Mouse (Mus musculus) yolk sac, embryonic 10.5 days (tissue): ENCODE measurements around the gene Atf7.

ENCODE experiments used
- DNase-seq: peaks from one replicate; pipeline ENCODE4 v3.0.0-alpha.2; 2017; ENCODE audit warnings: low spot score

Atf7 gene

DNA sequence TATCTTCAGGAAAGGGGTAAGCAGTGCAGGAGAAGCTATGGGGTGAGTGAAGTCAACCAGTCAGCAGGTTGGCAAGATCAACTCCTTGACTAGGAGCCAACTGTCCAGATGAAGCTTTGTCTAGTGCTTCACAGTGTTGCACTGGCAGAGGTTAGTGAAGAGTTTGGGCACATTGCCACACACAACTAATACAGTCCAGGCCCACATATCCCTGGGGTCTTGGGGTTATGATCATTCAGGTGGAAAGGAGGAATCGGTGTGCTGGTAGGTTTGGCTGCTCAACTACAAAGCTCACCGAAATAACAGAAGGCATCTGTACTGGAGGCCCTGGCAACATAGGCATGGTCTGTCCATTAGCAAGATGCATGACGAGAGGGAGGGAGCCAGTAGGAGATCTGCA is 77.8 kb downstream of the Atf7 start:
- DNase-seq = no peak

DNA sequence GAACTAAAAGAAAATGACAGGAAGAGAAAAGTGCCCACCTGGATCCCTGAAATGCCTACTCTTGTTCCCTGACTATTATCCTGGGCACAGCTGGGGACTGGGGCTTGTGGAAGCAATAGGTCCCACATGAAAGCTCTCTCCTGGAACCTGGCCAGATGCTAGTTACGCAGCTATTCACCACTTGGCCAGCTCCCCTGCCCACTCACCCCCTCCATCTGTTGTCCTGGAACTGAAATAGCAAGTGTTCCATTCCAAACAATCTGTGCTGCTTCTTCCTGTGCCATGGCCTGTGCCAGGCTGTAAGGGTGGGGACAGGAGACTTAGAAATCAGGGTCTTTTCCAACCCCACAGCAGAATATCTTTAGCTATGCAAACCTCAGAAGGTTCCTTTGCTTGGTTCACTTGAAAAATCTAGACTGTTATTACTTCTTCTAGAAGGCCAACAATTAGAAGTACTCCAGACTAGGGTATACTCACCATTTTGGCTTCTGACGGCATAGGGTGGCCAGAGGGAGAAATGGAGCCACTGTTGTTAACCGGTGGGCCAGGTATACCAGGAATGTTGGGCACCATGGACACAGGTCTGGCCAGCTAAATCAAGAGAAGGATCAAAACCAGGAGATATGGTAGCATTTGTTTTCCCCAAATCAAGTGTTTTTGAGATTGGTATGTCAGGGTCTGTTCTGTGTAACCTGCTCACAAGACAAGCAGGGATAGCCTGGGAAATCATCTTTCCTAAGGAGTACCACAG is 78.4 kb downstream of the Atf7 start:
- DNase-seq = no peak

DNA sequence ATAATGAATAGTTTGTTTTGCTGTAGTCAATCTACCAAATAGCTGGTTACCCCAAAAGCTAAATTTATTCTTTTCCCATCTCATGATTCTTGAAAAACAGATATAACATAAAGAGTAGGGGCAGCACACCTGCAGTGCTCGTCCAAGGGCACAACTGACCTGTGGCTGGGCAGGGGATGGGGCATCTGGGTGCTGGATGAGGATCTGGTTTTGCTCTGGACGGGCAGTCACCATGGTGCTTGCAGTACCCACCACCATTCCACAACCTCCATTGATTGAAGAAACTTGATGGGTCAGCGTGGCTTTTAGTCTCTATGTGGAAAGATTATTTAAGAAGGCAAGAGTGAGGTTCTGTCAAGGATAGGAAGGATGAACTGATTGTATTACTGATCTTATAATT is 79.0 kb downstream of the Atf7 start:
- DNase-seq = no peak

DNA sequence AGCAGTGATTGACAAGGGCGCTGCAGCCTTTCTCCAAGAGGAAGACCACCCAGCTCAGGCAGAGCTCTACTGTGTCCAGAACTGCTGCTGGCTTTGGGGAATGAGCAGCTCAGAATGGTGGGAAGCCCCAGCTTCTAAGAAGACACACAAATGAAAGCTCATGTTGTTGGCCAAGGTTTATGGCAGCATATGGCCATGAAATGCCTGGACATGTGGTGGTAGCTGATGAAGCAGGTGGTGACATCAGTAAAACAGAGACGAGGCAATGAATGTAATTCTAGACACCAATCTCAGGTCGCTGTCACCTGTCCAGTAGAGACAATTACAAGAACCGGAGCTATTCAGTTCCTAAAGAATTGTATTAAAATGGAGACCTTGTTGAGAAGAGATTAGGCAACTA is 80.5 kb downstream of the Atf7 start:
- DNase-seq = no peak

DNA sequence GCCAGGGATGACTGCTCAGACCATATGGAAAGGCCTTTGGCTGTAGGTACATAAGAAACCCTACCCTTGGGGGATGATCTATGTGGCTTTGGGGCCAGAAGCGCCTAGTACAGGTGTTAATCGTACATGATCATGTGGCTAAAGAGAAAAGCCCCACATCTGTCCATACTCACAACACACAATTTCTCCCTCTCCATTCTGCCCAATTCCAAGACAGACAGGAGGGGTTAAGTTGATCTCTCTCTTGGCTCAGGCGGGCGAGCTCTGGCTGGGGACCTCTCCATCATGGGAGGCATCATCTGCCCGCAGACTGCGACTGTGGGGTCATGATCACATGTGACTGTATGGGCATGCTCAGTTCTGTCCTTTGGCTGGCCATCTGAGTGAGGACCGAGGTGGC is 91.3 kb downstream of the Atf7 start:
- DNase-seq = no peak

DNA sequence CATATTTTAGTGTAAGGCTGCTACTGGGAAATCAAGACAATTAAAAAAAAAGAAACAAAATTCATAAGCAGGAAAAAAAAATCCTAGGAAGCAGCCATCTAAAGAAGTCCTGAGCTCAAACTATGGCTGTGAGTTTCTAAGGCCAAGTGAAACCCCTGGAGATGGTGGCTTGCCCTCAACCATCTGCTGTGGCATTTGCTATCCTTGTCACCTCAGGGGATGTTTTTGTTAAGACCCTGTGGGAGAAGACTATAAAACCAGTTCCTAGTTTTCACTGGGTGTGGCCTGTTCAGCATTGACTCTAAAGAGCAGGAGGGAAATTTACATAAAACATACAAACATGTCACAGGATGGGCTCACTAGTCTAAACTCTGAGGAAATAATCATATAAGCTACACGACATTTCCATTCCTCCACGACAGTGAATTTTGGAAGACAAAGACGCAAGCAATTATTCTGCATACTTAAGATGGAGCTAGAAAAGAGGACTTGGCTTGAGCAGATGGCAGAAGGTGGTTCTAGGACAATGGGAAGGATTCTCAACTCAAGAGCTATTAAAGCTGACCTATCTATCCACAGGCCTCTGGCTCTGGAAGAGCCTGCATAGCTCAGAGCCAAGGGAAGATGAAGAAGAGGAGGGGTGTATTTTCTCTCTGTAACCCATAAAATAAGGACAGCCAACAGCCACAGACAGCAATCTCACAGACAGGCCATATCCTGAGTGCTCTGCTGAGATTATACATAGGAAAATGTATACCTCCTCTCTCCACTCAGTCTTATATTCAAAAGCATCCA is 93.0 kb downstream of the Atf7 start:
- no peak for DNase-seq

DNA sequence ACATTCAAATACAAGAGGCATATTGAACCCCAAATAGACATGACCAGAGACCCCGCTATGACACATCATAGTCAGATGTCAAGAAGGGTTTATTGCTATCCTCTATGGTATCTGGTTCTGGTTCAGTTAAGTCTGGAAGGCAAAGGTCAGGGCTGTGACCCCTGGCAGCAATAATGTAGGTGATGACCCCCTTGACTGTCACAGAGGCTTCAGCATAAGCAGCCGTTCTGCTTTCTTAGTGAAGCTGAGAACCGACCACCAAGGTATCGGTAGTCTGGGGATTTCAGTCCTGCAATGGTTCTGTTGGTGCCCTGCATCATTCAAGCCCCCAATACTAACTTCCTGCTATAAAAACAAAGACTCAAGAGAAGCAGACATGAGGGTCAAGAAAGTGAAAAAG is 93.7 kb downstream of the Atf7 start:
- no peak for DNase-seq

DNA sequence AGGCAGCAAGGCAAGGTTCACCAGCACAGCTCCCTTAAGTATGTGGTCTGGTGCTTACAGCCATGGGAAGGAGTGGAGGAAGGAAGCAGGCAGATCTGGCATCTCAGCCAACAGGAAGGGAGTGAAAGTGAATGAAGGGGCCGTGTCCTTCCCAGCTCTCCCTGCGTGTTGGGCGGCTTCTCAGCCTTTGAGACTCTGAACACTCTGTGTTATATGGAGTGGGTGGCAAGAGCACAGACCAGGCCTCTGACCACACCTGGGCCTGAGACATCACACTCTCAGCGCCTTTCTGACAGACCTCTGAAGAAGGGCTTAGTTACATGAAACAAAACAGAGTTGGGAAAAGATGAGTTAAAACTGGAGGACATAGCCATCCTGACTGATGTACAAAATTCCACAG is 94.7 kb downstream of the Atf7 start:
- DNase-seq = no peak

DNA sequence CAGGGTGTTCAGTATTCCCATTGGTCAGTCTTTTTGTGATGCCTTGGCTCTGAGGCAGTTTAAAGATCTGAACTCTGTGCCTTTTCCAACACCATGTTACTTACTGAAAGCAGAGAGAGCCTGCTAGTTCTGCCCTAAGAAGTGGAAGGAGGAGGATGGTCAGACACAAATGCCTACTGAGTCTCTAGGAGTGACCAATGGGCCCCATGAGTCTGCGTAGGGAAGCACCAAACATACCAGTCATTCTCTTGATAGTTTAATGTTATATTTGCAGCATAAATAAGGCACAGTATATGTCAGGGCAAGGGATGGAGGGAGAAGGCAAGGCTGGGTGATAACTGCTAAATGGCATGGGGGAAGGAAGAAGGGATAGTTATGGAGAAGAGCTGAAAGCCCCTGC is 96.9 kb downstream of the Atf7 start:
- DNase-seq = no peak

DNA sequence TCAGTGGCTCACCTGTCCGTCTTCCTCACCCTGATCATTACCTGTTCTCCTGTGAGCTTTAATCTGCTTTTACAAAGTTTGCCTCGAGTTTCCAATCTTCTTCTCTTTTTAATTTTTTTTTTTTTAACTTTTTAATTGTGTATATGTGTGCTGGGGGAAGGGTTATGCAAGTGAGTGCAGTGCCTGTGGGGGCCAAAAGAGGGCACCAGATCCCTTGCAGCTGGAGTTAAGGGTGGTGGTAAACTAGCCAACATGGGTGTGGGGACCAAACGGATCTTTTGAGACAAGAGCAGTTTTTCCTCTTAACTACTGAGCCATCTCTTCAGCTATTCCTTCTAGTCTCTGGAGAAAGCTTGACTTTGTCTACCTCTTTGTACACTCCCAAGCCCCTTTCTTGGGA is 97.3 kb downstream of the Atf7 start:
- no peak for DNase-seq

DNA sequence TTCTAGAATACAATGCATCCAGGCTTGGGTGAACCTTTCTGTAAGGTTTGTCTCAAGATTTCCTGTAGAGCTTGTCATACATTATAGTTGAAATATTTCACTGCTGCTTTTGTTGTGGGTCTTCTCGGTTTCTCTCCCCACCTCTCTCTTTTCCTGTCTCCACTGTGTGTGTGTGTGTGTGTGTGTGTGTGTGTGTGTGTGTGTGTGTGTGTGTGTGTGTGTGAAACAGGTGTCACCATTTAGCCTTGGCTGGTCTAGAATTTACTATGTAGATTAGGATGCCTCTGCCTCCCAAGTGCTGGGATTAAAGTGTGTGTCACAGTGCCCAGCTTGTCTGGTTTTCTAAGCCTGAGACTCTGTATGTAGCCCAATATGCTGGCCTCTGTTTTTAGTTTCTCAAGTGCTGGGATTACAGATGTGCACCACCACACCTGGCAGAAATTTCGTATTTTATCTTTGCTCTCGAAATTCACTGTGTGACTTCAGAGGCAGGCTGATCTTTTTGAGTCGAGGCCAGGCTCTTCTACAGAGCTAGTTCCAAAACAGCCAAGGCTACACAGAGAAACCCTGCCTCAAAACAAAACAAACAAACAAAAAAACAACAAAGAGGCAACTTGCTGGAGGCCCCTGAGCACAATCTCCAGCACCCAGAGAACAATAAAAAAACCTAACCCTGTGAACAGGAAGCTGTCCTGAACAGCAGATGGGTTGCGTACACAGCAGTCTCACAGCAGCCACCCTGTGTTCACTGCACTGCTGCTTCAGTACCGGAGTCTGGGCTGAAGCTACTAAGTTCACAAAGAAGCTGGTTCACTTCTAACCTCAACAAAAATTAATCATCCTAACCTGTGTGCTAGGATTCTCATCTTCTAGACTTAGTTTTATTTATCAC is 98.9 kb downstream of the Atf7 start:
- no peak for DNase-seq

DNA sequence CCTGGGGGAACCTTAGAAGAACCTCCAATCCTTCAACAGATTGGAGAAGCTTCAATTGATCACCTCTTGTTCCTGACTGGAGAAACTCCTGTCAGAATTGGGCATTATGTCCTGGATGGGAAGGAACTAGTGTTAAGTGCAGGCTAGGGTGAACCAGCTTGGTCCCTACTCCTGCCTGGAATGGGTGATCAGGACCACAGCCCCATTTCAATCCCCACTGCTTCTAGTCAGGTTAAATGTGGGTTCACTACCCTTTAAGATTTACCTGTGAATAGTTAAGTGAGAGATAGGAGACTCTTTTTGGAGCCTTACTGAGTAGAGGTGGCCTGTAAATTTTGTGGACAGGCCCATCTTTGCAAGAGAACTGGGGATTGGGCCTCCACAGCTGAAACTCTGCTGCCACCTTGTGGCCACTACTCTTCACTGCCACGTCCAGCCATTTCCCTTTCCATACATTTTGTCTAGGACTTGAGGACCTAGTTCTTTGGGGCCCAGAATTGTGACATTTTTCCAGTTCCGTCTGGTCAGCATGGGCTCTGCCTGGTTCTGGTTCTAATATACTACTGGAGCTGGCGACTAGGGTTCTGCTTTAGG is 100.3 kb downstream of the Atf7 start, which contains the start of gene Npff:
Gene Npff (minus strand): TSS at position 51 of the 594 bp plus-strand sequence.
- peak; percentile 68 for DNase-seq

DNA sequence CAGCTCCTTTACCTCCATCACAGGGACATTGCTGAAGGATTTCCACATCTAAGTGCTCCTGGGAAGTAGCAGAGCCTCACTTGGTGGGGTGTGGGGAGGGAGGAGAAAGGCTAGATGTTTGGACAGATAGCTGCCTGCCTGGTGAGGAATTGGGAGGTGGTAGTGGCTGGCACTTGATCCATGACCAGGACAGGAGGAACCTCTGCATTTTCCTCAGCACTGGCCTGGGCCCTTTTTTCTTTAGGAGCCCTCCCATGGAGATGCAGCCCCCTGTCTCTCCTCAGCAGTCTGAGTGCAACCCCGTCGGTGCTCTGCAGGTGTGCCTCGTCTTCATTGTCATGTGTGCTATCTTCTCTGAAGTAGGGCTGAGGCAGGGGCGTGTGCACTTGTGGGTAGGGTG is 103.8 kb downstream of the Atf7 start:
- no peak for DNase-seq

DNA sequence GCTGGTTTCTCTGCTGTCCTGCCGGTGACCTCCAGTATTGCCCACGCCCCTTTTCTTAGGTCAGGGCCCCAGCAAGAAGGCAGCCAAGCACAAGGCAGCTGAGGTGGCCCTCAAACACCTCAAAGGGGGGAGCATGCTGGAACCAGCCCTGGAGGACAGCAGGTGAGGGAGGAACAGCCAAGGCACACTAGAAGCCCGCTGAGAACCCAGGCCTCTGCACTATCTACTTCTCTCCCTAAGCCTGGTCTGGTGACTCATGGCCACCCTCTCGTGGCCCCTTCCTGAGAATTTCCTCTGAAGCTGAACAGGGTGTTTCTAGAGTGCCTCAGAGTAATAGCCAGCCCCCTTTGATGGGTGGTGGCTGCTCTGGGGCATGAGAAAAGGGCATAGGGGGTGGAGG is 104.8 kb downstream of the Atf7 start:
- no peak for DNase-seq

DNA sequence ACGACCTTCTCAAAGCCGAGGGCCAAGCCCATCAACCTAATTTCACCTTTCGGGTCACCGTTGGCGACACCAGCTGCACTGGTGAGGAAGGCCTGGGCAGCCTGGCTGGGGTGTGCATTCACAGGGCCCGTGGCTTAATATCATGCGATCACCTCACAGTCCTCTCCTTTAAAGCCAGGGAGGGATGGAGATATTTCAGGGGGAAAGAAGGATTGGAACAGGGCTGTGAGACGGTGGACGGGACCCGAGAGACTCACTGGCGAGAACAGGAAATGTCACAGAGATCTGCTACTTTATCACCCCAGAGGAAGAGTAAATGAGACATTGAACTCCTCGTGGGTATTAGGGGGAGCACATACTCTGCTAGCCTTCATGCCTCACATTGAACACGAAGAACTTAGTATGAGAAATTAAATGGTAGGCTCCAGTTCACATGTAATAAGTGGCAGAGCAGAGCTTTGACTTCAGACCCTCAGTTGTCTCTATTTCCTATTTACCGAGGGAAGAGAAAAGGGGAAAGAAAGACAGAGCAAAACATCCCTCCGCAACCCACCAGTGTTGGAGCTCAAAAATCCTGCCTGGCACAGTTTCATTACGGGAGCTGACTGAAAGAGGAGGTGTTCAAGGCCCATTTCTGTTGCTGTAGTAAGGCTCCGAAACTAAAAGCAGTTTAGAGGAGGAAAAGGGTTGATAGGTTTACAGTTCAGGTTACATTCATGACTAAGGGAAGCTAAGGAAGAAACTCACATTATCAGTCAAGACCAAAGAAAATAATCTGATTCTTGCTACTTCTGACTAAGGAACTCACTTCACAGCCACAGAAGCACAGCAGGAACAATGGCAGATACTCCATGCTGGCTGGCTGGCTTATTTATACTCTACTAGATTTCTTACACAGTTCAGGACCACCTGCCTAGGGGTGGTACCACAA is 105.8 kb downstream of the Atf7 start:
- DNase-seq = no peak

DNA sequence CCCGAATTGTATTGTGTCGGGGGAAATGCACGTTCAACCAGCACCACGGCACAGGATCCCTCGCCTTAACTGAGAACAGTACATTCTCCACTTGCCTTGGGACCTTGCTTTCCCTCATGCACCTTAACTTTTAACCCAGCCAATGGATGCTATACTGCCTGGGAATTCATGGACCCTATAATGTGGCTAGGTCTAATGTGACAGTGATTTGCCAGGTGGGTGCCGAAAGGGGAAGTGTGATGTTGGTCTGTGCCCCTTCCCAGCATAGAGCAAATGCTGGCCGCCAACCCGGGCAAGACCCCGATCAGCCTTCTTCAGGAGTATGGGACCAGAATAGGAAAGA is 106.4 kb downstream of the Atf7 start:
- DNase-seq = no peak

DNA sequence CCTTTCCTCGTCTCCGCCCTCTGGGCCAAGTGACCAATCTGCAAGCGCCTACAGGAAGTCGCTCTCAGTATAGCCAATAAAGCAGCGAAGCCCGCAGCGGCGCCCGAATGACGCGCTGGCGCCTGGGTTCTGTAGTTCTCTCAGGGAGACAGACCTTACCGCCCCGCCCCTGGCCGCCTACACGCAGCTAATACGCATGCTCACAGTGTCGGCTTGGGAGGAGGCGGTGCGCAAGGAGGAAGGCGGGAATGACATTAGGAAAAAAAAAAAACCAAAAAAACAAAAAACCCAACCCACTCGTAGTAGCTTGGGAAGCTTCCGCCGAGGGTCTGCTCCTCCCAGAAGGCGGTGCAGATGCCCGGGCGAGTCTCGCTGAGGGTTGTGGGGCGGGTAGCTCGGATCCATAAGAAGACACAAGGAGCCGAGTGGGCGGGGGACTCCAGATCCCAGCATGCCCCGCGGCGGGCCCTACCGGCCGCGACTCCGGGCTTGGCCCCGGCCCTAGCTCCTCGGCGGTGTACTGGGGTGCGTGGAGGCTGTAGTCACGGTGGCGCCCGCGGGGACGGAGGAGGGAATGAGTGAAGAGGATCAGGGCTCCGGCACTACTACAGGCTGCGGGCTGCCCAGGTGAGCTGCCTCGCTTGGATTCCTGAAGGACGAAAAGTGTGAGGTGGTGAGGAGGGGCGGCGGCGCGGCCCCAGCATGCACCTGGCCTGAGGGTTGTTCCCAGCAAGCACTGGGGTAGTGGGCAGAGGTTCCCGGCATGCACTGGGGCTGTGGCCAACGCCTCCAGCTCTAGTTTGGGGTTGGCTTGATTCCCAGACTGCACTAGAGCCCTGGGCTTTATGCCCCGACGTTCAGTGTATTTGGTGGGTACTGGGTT is 107.0 kb downstream of the Atf7 start, which contains the start of gene Tarbp2:
Gene Tarbp2 (plus strand): TSS at position 217 of the 883 bp plus-strand sequence.
- peak; percentile 100 for DNase-seq

DNA sequence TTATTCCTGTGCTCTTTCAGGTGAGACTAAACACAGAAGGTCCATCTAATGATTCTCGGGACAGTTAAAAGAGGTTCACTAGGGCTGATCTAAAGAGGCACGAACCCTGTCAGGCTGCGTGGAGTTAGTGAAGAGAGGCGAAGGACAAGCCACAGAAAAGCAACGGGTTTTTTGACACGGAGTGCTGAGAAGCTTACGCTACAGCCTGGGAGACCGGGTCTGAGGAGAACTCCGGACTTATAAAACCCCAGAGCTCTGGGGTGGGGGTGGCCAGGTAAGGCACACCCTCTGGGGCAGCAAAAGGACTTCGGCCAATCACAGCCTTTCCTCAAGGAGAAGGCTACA is 107.7 kb downstream of the Atf7 start:
- DNase-seq = no peak

DNA sequence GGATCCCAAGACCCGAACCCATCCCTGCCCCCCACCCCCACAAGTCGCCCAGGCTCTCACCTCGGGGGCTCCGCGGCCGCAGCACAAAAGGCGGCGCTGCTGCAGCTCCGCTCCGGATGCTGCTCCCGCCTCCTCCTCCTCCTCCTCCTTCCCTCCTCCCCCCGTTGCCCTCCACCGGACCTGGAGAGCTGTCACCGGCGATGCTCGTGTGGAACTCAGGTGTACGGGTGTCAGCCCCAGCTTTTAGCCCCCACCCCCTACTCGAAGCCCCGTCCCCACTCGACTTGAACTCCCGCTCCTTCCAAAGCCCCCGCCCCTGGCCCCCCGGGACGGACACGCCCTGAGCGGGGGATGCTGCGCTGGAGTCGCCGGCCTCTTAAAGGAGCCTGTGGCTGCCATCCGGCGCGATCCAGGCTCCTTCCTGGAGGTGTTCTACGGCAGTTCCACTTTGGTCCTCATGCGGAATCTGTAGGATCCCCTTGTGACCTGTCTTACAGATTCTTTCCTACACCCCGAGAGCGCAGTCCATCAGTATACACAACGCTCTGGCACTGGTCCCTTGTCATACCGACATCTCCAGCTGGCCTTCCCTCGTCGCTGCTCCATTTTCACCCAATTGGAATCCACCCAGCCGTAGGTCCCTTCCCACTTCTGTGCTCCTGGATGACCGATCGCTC is 108.4 kb downstream of the Atf7 start, which contains the start of gene Map3k12:
Gene Map3k12 (minus strand): TSS at position 337 of the 677 bp plus-strand sequence.
- DNase-seq = peak; percentile 85
